Mouse (Mus musculus): ENCODE results near the gene Bend5. TPM values are rescaled to one million over a fixed set of nuclear protein-coding genes. Genes with fewer than 3 reads are reported as not detected.

Gene Bend5
- total and polyA plus RNA-seq, 3 experiments: 15.6 to 21.8 (median 19.3) TPM

GRCm38 (mm10) chr4:111432013-111432412 is 17.2 kb downstream of the Bend5 start:
- Histone ChIP-seq H3K4me2 (ENCODE audit: insufficient read depth, low read depth, poor library complexity, severe bottlenecking) (no peak overlapping the region), H3K4me1 (ENCODE audit: control insufficient read depth in 1 of 2, insufficient read depth in 2 of 2) (peaks cover 16 to 36% of the 10 kb centered on the region in 2 experiments; a peak in 3 of 4 replicates), H3K79me2 (replicated peaks; ENCODE audit: control insufficient read depth, extremely low read depth, insufficient read depth, poor library complexity, severe bottlenecking) (peaks cover 19% of the 10 kb centered on the region; the same call in 1 of the 2 replicates), H3K9ac (ENCODE audit: insufficient read depth, low read depth) (no peak overlapping the region), H3K27ac (ENCODE audit: insufficient read depth, low read depth) (no peak overlapping the region; the same call in 1 of the 2 replicates), H3K36me3 (replicated peaks in 1 of 2; ENCODE audit: control insufficient read depth in 1 of 2, insufficient read depth in 1 of 2, low read length in 1 of 2) (peaks cover 48 to 75% of the 10 kb centered on the region in 2 experiments), H3K4me3 (replicated peaks in 1 of 3; ENCODE audit: low read depth in 2 of 3, low read length in 2 of 3, poor library complexity in 1 of 3) (no peak overlapping the region), H3K9me3 (replicated peaks; ENCODE audit: low read length) (no peaks in the 10 kb centered on the region), H3K27me3 (replicated peaks) (no peaks in the 10 kb centered on the region)
- no peak for TF ChIP-seq POLR2A (IDR thresholded peaks at IDR 0.05; ENCODE audit: low read depth, low read length)
- TF ChIP-seq USF1 (IDR thresholded peaks at IDR 0.05; ENCODE audit: low read depth, low read length): no peak
- no peak for TF ChIP-seq RAD21 (IDR thresholded peaks at IDR 0.05; ENCODE audit: low read depth, low read length)
- no peak for TF ChIP-seq CHD2 (IDR thresholded peaks at IDR 0.05; ENCODE audit: low read length)
- TF ChIP-seq SMC3 (IDR thresholded peaks at IDR 0.05; ENCODE audit: low read depth, low read length): no peak
- TF ChIP-seq ZKSCAN1 (IDR thresholded peaks at IDR 0.05; ENCODE audit: borderline replicate concordance, low read depth, low read length): no peak
- TF ChIP-seq HCFC1 (IDR thresholded peaks at IDR 0.05; ENCODE audit: low read depth, low read length): no peak
- TF ChIP-seq EP300 (IDR thresholded peaks at IDR 0.05; ENCODE audit: low read length): no peak
- no peak for TF ChIP-seq JUND (conservative IDR thresholded peaks at IDR 0.05; ENCODE audit: low read depth, low read length)
- no peak for TF ChIP-seq RCOR1 (conservative IDR thresholded peaks at IDR 0.05; ENCODE audit: low read depth, low read length)
- TF ChIP-seq TBP (conservative IDR thresholded peaks at IDR 0.05; ENCODE audit: low read depth, low read length): no peak
- no peak for TF ChIP-seq CTCF (conservative IDR thresholded peaks at IDR 0.05 in 1 of 2, IDR thresholded peaks at IDR 0.05 in 1 of 2; ENCODE audit: low read depth in 2 of 2, low read length in 2 of 2)
- TF ChIP-seq MEF2A (IDR thresholded peaks at IDR 0.05; ENCODE audit: borderline replicate concordance, low read depth, low read length): no peak
- no peak for TF ChIP-seq MXI1 (IDR thresholded peaks at IDR 0.05; ENCODE audit: low read depth, low read length)
- TF ChIP-seq POLR2AphosphoS2 (IDR thresholded peaks at IDR 0.05; ENCODE audit: low read depth, low read length): no peak
- TF ChIP-seq SIN3A (IDR thresholded peaks at IDR 0.05; ENCODE audit: low read length): no peak
- no peak for TF ChIP-seq NELFE (IDR thresholded peaks at IDR 0.05; ENCODE audit: low read depth, low read length)
- TF ChIP-seq TCF12 (IDR thresholded peaks at IDR 0.05; ENCODE audit: low read depth, low read length): no peak
- no peak for DNase-seq (ENCODE audit: extremely low read depth)
- in situ Hi-C loops (cut with MboI; ENCODE audit: low pct_ligation_motif_present, low pct_unique_long_range_greater_than_20kb, low sequenced_read_pairs) (no loop called here), dilution Hi-C loops (cut with MboI; ENCODE audit: extremely low pct_ligation_motif_present, extremely low pct_unique_long_range_greater_than_20kb, low sequenced_read_pairs) (no loop called here)

- H3K27ac ChIP-seq (ENCODE audit: insufficient read depth, low read depth): no peak overlapping the region; the same call in 1 of the 2 replicates
- in situ Hi-C loops (cut with MboI; ENCODE audit: low pct_ligation_motif_present, low pct_unique_long_range_greater_than_20kb, low sequenced_read_pairs): no loop called here
- no peaks in the 10 kb centered on the region for H3K9me3 ChIP-seq (replicated peaks; ENCODE audit: low read length)
- TF ChIP-seq TCF12 (IDR thresholded peaks at IDR 0.05; ENCODE audit: low read depth, low read length) (no peak), MAX (IDR thresholded peaks at IDR 0.05; ENCODE audit: low read length) (0 out of 2 replicates have a peak, but pooled peaks have one; percentile 17), RAD21 (IDR thresholded peaks at IDR 0.05; ENCODE audit: low read depth, low read length) (no peak), ZC3H11A (IDR thresholded peaks at IDR 0.05; ENCODE audit: low read depth, low read length) (no peak), PAX5 (IDR thresholded peaks at IDR 0.05; ENCODE audit: low read length) (no peak), SMC3 (IDR thresholded peaks at IDR 0.05; ENCODE audit: low read depth, low read length) (no peak)
- H3K4me1 ChIP-seq (ENCODE audit: control insufficient read depth in 1 of 2, insufficient read depth in 2 of 2): peaks cover 12 to 32% of the 10 kb centered on the region in 2 experiments; a peak in 3 of 4 replicates
- dilution Hi-C loops (cut with MboI; ENCODE audit: extremely low pct_ligation_motif_present, extremely low pct_unique_long_range_greater_than_20kb, low sequenced_read_pairs): no loop called here
- no peaks in the 10 kb centered on the region for H3K27me3 ChIP-seq (replicated peaks)
- no peak for DNase-seq (ENCODE audit: extremely low read depth)
- no peak overlapping the region for H3K4me3 ChIP-seq (replicated peaks in 1 of 3; ENCODE audit: low read depth in 2 of 3, low read length in 2 of 3, poor library complexity in 1 of 3)
- H3K9ac ChIP-seq (ENCODE audit: insufficient read depth, low read depth): no peak overlapping the region
- no peak overlapping the region for H3K4me2 ChIP-seq (ENCODE audit: insufficient read depth, low read depth, poor library complexity, severe bottlenecking)
- H3K36me3 ChIP-seq (replicated peaks in 1 of 2; ENCODE audit: control insufficient read depth in 1 of 2, insufficient read depth in 1 of 2, low read length in 1 of 2): peaks cover 52 to 75% of the 10 kb centered on the region in 2 experiments
- H3K79me2 ChIP-seq (replicated peaks; ENCODE audit: control insufficient read depth, extremely low read depth, insufficient read depth, poor library complexity, severe bottlenecking): peaks cover 19% of the 10 kb centered on the region; the same call in 1 of the 2 replicates
These were observed 17.6 kb downstream of the Bend5 start for GRCm38 (mm10) chr4:111432417-111432816.

Measured in CH12.LX (cell line).